Mouse (Mus musculus) small intestine, adult 2 months (tissue): ENCODE measurements at regions not wholly inside any gene's neighbourhood (a gene's known extent, or its start where the extent isn't known, plus 50 kb on each side); places are given as distances from the start of the nearest gene placed in this dataset.

ENCODE experiments used
- CTCF ChIP-seq: fragments of 200-500 bp; IDR thresholded peaks from 2 replicates; pipeline ENCODE4 v1.5.1; 2012; ENCODE audit warnings: low read depth, mild to moderate bottlenecking, control low read depth, inconsistent platforms, low read length, moderate library complexity, mixed read lengths; ENCODE audit not compliant: insufficient replicate concordance, insufficient read length; ENCODE audit errors: extremely low read depth
- POLR2A ChIP-seq: fragments of 200-500 bp; IDR thresholded peaks from 2 replicates; pipeline ENCODE4 v1.6.1; 2012; ENCODE audit warnings: low read depth, mild to moderate bottlenecking, control low read depth, inconsistent platforms, low read length, moderate library complexity

GRCm38 (mm10) chr4:124057607-124058006, 139.8 kb upstream of the 4930535I16Rik start:
- TF ChIP-seq POLR2A (no peak), CTCF (no peak)
